In the genomic region with DNA sequence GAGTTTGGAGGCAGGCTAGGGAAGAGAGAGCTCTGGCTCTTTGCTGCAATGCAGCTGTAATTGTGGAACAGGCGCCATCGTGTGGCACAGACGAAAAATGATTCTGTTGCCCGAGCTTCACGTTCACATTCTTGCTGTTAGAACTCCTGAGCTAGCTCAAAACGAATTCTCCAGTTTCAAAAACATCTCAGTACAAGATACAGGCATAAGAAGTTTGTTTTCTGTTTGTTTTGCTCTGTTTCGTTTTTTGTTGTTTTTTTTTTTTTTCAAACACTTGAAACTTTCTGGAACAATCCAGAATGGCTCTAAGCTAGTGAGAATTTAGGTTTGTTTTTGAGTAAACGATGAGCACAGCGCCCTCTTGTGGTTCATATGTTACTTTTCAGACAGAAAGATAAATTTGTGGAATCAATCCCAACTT, we compare ENCODE assay signal across 8 mouse cellular contexts.
DNase-seq lines count a peak whose midpoint lies in the region; ATAC-seq and TF ChIP-seq lines count a peak whose summit lies in the region.

No protein-coding gene starts in this region.

- 0 out of 2 replicates have a peak, but pooled peaks have one; percentile 47 for ATAC-seq in lung, embryonic 14.5 days (ENCODE audit: insufficient read depth)

- no peaks in the 10 kb centered on the region for H3K9me3 ChIP-seq in ES-E14 (ENCODE audit: control insufficient read depth, insufficient read depth, low read depth, low read length)
- no peaks in the 10 kb centered on the region for H3K9me3 ChIP-seq in lung, embryonic 14.5 days (ENCODE audit: low read depth, low read length)

- in situ Hi-C loops in ES-E14 (cut with MboI; ENCODE audit: low sequenced_read_pairs in 2 of 2, unreplicated experiment in 2 of 2), result loop anchor here in 1 of 2 experiments (25.0 kb wide), 2 partner anchors 300 to 500 kb away; no protein-coding TSS in a partner anchor

- no peaks in the 10 kb centered on the region for H3K27me3 ChIP-seq in lung, embryonic 14.5 days (ENCODE audit: insufficient read depth, low read length)

- WGBS in lung, embryonic 14.5 days, result under 1% methylated on average over 9 of the region's 9 CpGs

- no peaks in the 10 kb centered on the region for H3K36me3 ChIP-seq in ES-E14 (ENCODE audit: control insufficient read depth, insufficient read depth, low read length, poor library complexity, severe bottlenecking)
- no peaks in the 10 kb centered on the region for H3K36me3 ChIP-seq in lung, embryonic 14.5 days (ENCODE audit: insufficient read depth)

- no peak overlapping the region for H3K27ac ChIP-seq in ES-E14 (ENCODE audit: insufficient read depth, low read depth, low read length, poor library complexity, severe bottlenecking)
- no peak overlapping the region for H3K27ac ChIP-seq in layer of hippocampus, adult 2 months
- no peak overlapping the region for H3K27ac ChIP-seq in lung, embryonic 14.5 days (ENCODE audit: low read depth)

- H3K9ac ChIP-seq in ES-E14 (ENCODE audit: insufficient read depth, low read depth, low read length, poor library complexity, severe bottlenecking), result no peak overlapping the region
- no peak overlapping the region for H3K9ac ChIP-seq in lung, embryonic 14.5 days

- peak overlapping the region; percentile 50 for H3K4me2 ChIP-seq in lung, embryonic 14.5 days

- H3K4me1 ChIP-seq in ES-E14 (ENCODE audit: control insufficient read depth in 2 of 2, insufficient read depth in 2 of 2, low read length in 2 of 2, poor library complexity in 1 of 2), result 0 out of 4 replicates have a peak, but pooled peaks cover 0 to 2% of the 10 kb centered on the region in 2 experiments
- H3K4me1 ChIP-seq in lung, embryonic 14.5 days (ENCODE audit: insufficient read depth), result peaks cover 2% of the 10 kb centered on the region; the same call in 1 of the 2 replicates

- DNase-seq in ES-E14 (ENCODE audit: low read depth, low spot score), result peak; percentile 79
- DNase-seq in c-Kit-positive CD71-positive TER-119-positive erythroid progenitor cells, embryonic 14.5 days (ENCODE audit: low spot score), result peak; percentile 59
- peak; percentile 86 for DNase-seq in forelimb bud, embryonic 11.5 days (ENCODE audit: low read depth, low spot score)
- peak; percentile 80 for DNase-seq in heart, postnatal 4 days
- peak; percentile 71 to 74 for DNase-seq in layer of hippocampus, adult 2 months (ENCODE audit: low spot score in 2 of 2)
- DNase-seq in lung, embryonic 14.5 days, result peak; percentile 94
- DNase-seq in ovary, postnatal 10 days (ENCODE audit: low spot score), result peak; percentile 44
- DNase-seq in thymus, postnatal 25 days, result peak; percentile 69

- peak overlapping the region in 1 of 2 experiments; percentile 26; a peak in 2 of 4 replicates for H3K4me3 ChIP-seq in ES-E14 (ENCODE audit: insufficient read depth in 1 of 2, low read depth in 1 of 2, low read length in 2 of 2, poor library complexity in 1 of 2, severe bottlenecking in 1 of 2)
- peak overlapping the region; percentile 15; the same call in 1 of the 2 replicates for H3K4me3 ChIP-seq in layer of hippocampus, adult 2 months
- H3K4me3 ChIP-seq in lung, embryonic 14.5 days (ENCODE audit: low read depth, low read length), result peak overlapping the region; percentile 13; the same call in 1 of the 2 replicates

- TF ChIP-seq CTCF in layer of hippocampus, adult 2 months (conservative IDR thresholded peaks at IDR 0.05), result peak; percentile 82
- peak; percentile 68 for TF ChIP-seq CTCF in lung, embryonic 14.5 days (IDR thresholded peaks at IDR 0.05; ENCODE audit: low read depth)

TF ChIP-seq in ES-E14, 5 proteins besides CTCF, POLR2A, EP300 and RAD21:
- TF ChIP-seq ZC3H11A (IDR thresholded peaks at IDR 0.05; ENCODE audit: borderline replicate concordance, low read depth, low read length) (peak; percentile 50; the same call in 1 of the 2 replicates), CHD2 (IDR thresholded peaks at IDR 0.05; ENCODE audit: low read depth, low read length) (no peak), MAFK (IDR thresholded peaks at IDR 0.05; ENCODE audit: insufficient read depth, low read depth, low read length) (no peak), ZNF384 (IDR thresholded peaks at IDR 0.05; ENCODE audit: low read depth, low read length) (peak; percentile 83), HCFC1 (IDR thresholded peaks at IDR 0.05; ENCODE audit: borderline replicate concordance, insufficient read depth, low read length) (no peak)
TF ChIP-seq in ES-E14: peak in this region for 2.

Comparison
In these comparisons a context has a peak if more than half of its experiments do, and no peak if none do; other contexts are left out.
1. DNase-seq: peak in every context shown above with its lines; median percentile 94 in lung, embryonic 14.5 days; 86 in forelimb bud, embryonic 11.5 days; 80 in heart, postnatal 4 days; 79 in ES-E14; 72 in layer of hippocampus, adult 2 months; 69 in thymus, postnatal 25 days; 59 in c-Kit-positive CD71-positive TER-119-positive erythroid progenitor cells, embryonic 14.5 days; 44 in ovary, postnatal 10 days.